In genomic region chr7:66689620-66690360, GRCm38 (mm10) we compare ENCODE assay signal across 7 mouse cellular contexts. TPM values are rescaled to one million over a fixed set of nuclear protein-coding genes. Genes with fewer than 3 reads are reported as not detected.
DNase-seq lines count a peak whose midpoint lies in the region; ATAC-seq lines count a peak whose summit lies in the region.

TSS of gene Lins1 (plus strand) at chr7:66689889.

- H3K27me3 ChIP-seq in embryonic facial prominence, embryonic 12.5 days = no peaks in the 10 kb centered on the region
- no peaks in the 10 kb centered on the region for H3K27me3 ChIP-seq in limb, embryonic 11.5 days (ENCODE audit: control insufficient read depth, insufficient read depth, low read length)
- H3K27me3 ChIP-seq in midbrain, embryonic 14.5 days (ENCODE audit: control insufficient read depth, insufficient read depth, low read length) = no peaks in the 10 kb centered on the region

- no peaks in the 10 kb centered on the region for H3K36me3 ChIP-seq in embryonic facial prominence, embryonic 12.5 days
- H3K36me3 ChIP-seq in limb, embryonic 11.5 days (ENCODE audit: control insufficient read depth, insufficient read depth, low read length) = no peaks in the 10 kb centered on the region
- H3K36me3 ChIP-seq in midbrain, embryonic 14.5 days (ENCODE audit: control insufficient read depth, insufficient read depth, low read length) = peaks cover 6% of the 10 kb centered on the region; the same call in 1 of the 2 replicates

- peak; percentile 99 for ATAC-seq in embryonic facial prominence, embryonic 12.5 days (ENCODE audit: insufficient number of reproducible peaks, insufficient read depth, low FRiP score, low TSS enrichment)
- peak; percentile 100 for ATAC-seq in limb, embryonic 11.5 days (ENCODE audit: insufficient number of reproducible peaks, low FRiP score, low TSS enrichment, low read depth)
- peak; percentile 99 for ATAC-seq in midbrain, embryonic 14.5 days (ENCODE audit: low FRiP score, low TSS enrichment)

- H3K27ac ChIP-seq in embryonic facial prominence, embryonic 12.5 days = peak within 1 kb of the TSS; percentile 78
- H3K27ac ChIP-seq in limb, embryonic 11.5 days (replicated peaks; ENCODE audit: low read depth, low read length) = peak within 1 kb of the TSS; percentile 16; the same call in 1 of the 2 replicates
- peak within 1 kb of the TSS; percentile 95 for H3K27ac ChIP-seq in midbrain, embryonic 14.5 days (replicated peaks; ENCODE audit: low read depth, low read length)

- WGBS in embryonic facial prominence, embryonic 12.5 days = 1% methylated on average over 52 of the region's 52 CpGs
- WGBS in limb, embryonic 11.5 days = under 1% methylated on average over 50 of the region's 52 CpGs
- WGBS in midbrain, embryonic 14.5 days = under 1% methylated on average over 51 of the region's 52 CpGs

- H3K4me2 ChIP-seq in embryonic facial prominence, embryonic 12.5 days (replicated peaks) = peak within 1 kb of the TSS; percentile 91
- peak within 1 kb of the TSS; percentile 56 for H3K4me2 ChIP-seq in limb, embryonic 11.5 days (ENCODE audit: low read depth, severe bottlenecking)
- peak within 1 kb of the TSS; percentile 93 for H3K4me2 ChIP-seq in midbrain, embryonic 14.5 days (ENCODE audit: low read length)

- H3K4me1 ChIP-seq in embryonic facial prominence, embryonic 12.5 days = peaks cover 10% of the 10 kb centered on the region
- no peaks in the 10 kb centered on the region; the same call in 1 of the 2 replicates for H3K4me1 ChIP-seq in limb, embryonic 11.5 days (ENCODE audit: control insufficient read depth, insufficient read depth, low read length)
- peaks cover 12% of the 10 kb centered on the region for H3K4me1 ChIP-seq in midbrain, embryonic 14.5 days (ENCODE audit: control insufficient read depth, insufficient read depth, low read length)

- H3K4me3 ChIP-seq in embryonic facial prominence, embryonic 12.5 days = peak within 1 kb of the TSS; percentile 82
- peak within 1 kb of the TSS; percentile 73 for H3K4me3 ChIP-seq in limb, embryonic 11.5 days (ENCODE audit: low read depth, low read length)
- H3K4me3 ChIP-seq in midbrain, embryonic 14.5 days (replicated peaks; ENCODE audit: low read depth, low read length) = peak within 1 kb of the TSS; percentile 61

- H3K9ac ChIP-seq in embryonic facial prominence, embryonic 12.5 days = peak within 1 kb of the TSS; percentile 88
- peak within 1 kb of the TSS; percentile 59 for H3K9ac ChIP-seq in limb, embryonic 11.5 days (ENCODE audit: low read length)
- H3K9ac ChIP-seq in midbrain, embryonic 14.5 days (replicated peaks; ENCODE audit: low read length) = peak within 1 kb of the TSS; percentile 78

- peak; percentile 96 for DNase-seq in adrenal gland, postnatal 25 days
- DNase-seq in heart, adult 11 months = peak; percentile 100
- DNase-seq in kidney, adult 18-20 months = peak; percentile 97
- DNase-seq in limb, embryonic 11.5 days (ENCODE audit: low spot score) = peak; percentile 98
- DNase-seq in midbrain, embryonic 14.5 days = peak; percentile 98
- peak; percentile 95 to 97 for DNase-seq in spleen, adult 18-20 months

- H3K9me3 ChIP-seq in embryonic facial prominence, embryonic 12.5 days = no peaks in the 10 kb centered on the region
- H3K9me3 ChIP-seq in limb, embryonic 11.5 days (ENCODE audit: control insufficient read depth, low read length) = no peaks in the 10 kb centered on the region
- no peaks in the 10 kb centered on the region for H3K9me3 ChIP-seq in midbrain, embryonic 14.5 days (ENCODE audit: control insufficient read depth, low read length)

RNA-seq across cellular contexts. Expression of gene Lins1, which starts in this region (rescaled TPM):
- total RNA-seq in adrenal gland, postnatal 25 days (2021) = 9.8 and 14.5 TPM in 2 replicates
- polyA plus RNA-seq in embryonic facial prominence, embryonic 12.5 days (2016; fragmentation: Nextera tagmentation; extraction: Ambion mirVana) = 26.9 and 27.8 TPM in 2 replicates
- 24.5 and 28.2 TPM in 2 replicates for polyA plus RNA-seq in limb, embryonic 11.5 days (2014; fragmentation: Nextera tagmentation; extraction: Ambion mirVana)
- 19.9 and 20.6 TPM in 2 replicates for polyA plus RNA-seq in midbrain, embryonic 14.5 days (2014; fragmentation: Nextera tagmentation; extraction: Ambion mirVana)

Comparison
In these comparisons a context has a peak if more than half of its experiments do, and no peak if none do; other contexts are left out.
1. Peak in every context shown above with its lines: DNase-seq, ATAC-seq, H3K4me3 ChIP-seq and H3K27ac ChIP-seq.
2. H3K27ac ChIP-seq: peak in every context shown above with its lines; median percentile 95 in midbrain, embryonic 14.5 days; 78 in embryonic facial prominence, embryonic 12.5 days; 16 in limb, embryonic 11.5 days.